Comparison of ENCODE assay signal across 18 mouse cellular contexts in the genomic region with DNA sequence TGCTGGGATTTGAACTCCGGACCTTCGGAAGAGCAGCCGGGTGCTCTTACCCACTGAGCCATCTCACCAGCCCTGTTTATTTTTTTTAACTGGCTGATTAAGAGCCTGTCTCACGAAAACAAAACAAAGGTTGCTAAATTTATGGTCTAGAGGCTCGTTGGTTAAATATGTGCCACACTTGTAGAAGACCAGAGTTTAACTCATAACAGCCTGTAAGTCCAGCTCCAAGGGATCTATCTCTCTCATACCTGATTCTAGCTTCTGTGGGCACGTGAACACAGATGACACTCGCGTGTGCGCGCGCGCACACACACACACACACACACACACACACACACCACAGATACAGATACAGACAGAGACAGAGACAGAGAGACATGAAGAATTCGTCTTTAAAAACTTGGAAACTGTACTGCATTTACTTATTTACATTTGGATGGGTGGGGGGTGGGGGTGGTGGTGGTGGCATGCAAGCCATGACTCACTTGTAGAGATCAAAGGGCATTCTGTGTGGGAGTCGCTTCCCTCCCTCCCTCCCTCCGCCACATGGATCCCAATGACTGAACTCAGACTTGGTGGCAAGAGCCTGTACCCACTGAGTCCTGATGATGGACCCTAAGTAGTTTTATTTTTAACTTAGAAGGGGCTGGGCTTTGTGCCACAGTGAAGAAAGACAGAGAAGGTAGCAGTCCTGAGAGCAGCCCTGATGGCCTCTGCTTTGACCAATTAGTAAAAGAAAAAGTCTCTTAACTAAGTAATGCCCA. TPM values are rescaled to one million over a fixed set of nuclear protein-coding genes. Genes with fewer than 3 reads are reported as not detected.
A peak's percentile ranks its signal among the peaks of the same experiment; 100 is the strongest.
DNase-seq lines count a peak whose midpoint lies in the region; ATAC-seq and TF ChIP-seq lines count a peak whose summit lies in the region.
"Had no signal": no experiment of that assay in that cellular context is flagged by ENCODE, and none has a peak within 500 bp of the region (broad histone marks: within the 10 kb centered on the region; RNA-seq: fewer than 3 reads in every experiment).

No protein-coding gene starts in this region.

- DNase-seq in forebrain, embryonic 10.5 days (ENCODE audit: extremely low spot score, low spot score), result no peak
- no peak for DNase-seq in forebrain, embryonic 14.5 days (ENCODE audit: low spot score)
- no peak for DNase-seq in liver, embryonic 11.5 days (ENCODE audit: low spot score)
- DNase-seq in liver, result no peak
- DNase-seq in kidney, postnatal 14 days, result peak; percentile 46
- DNase-seq in stomach, postnatal 0 days (ENCODE audit: low spot score), result peak; percentile 57
- DNase-seq in thymus, adult 2 months, result no peak
- DNase-seq in cerebellum, postnatal 4 days (ENCODE audit: low spot score in 2 of 2), result no peak
- DNase-seq: adrenal gland, postnatal 36 days; cerebellum, postnatal 10 days; forebrain, postnatal 0 days; gastrocnemius, postnatal 10 days had no signal

- H3K4me2 ChIP-seq in forebrain, embryonic 14.5 days (ENCODE audit: low read length), result no peak overlapping the region
- H3K4me2 ChIP-seq in liver, embryonic 11.5 days, result no peak overlapping the region
- H3K4me2 ChIP-seq in stomach, postnatal 0 days (replicated peaks; ENCODE audit: low read depth), result no peak overlapping the region
- H3K4me2 ChIP-seq: heart, embryonic 11.5 days; hindbrain, embryonic 13.5 days; liver, embryonic 15.5 days; midbrain, embryonic 12.5 days had no signal

- no peaks in the 10 kb centered on the region for H3K9me3 ChIP-seq in forebrain, embryonic 10.5 days
- no peaks in the 10 kb centered on the region for H3K9me3 ChIP-seq in forebrain, embryonic 14.5 days (replicated peaks; ENCODE audit: control insufficient read depth, low read length)
- no peaks in the 10 kb centered on the region for H3K9me3 ChIP-seq in liver, embryonic 11.5 days (ENCODE audit: control insufficient read depth, low read length)
- no peaks in the 10 kb centered on the region for H3K9me3 ChIP-seq in stomach, postnatal 0 days (ENCODE audit: control insufficient read depth, low read length)
- H3K9me3 ChIP-seq: hindbrain, embryonic 13.5 days; liver, embryonic 15.5 days; midbrain, embryonic 12.5 days had no signal

- no peak for TF ChIP-seq CTCF in stomach, postnatal 0 days (IDR thresholded peaks at IDR 0.05; ENCODE audit: low read depth)
- TF ChIP-seq CTCF in thymus, adult 2 months (IDR thresholded peaks at IDR 0.05; ENCODE audit: borderline replicate concordance, control insufficient read depth, extremely low read depth, insufficient read depth, low read length, poor library complexity), result no peak

- H3K27me3 ChIP-seq in forebrain, embryonic 10.5 days (ENCODE audit: poor library complexity, severe bottlenecking), result no peaks in the 10 kb centered on the region
- no peaks in the 10 kb centered on the region for H3K27me3 ChIP-seq in forebrain, embryonic 14.5 days (replicated peaks; ENCODE audit: control insufficient read depth, insufficient read depth, low read length)
- no peaks in the 10 kb centered on the region for H3K27me3 ChIP-seq in liver, embryonic 11.5 days (replicated peaks; ENCODE audit: control insufficient read depth, insufficient read depth, low read length)
- H3K27me3 ChIP-seq in stomach, postnatal 0 days (ENCODE audit: control insufficient read depth, insufficient read depth, low read length), result no peaks in the 10 kb centered on the region
- H3K27me3 ChIP-seq in thymus, adult 2 months (ENCODE audit: control insufficient read depth, insufficient read depth, low read length), result no peaks in the 10 kb centered on the region
- H3K27me3 ChIP-seq: hindbrain, embryonic 13.5 days; liver, embryonic 15.5 days; midbrain, embryonic 12.5 days had no signal

- WGBS in forebrain, embryonic 10.5 days, result 91% methylated on average over 15 of the region's 15 CpGs
- WGBS in forebrain, embryonic 14.5 days, result 90% methylated on average over 15 of the region's 15 CpGs
- WGBS in liver, embryonic 11.5 days, result 79% methylated on average over 15 of the region's 15 CpGs
- WGBS in stomach, postnatal 0 days, result 70% methylated on average over 15 of the region's 15 CpGs
- 91% methylated on average over 15 of the region's 15 CpGs for WGBS in thymus, adult 2 months

- TF ChIP-seq EP300 in stomach, postnatal 0 days (optimal IDR thresholded peaks at IDR 0.05), result no peak

- no peak for ATAC-seq in forebrain, embryonic 14.5 days
- ATAC-seq in liver, embryonic 11.5 days (replicated peaks; ENCODE audit: low FRiP score), result no peak
- ATAC-seq in stomach, postnatal 0 days (ENCODE audit: low FRiP score, low TSS enrichment), result peak; percentile 51; the same call in 1 of the 2 replicates
- ATAC-seq: forebrain, postnatal 0 days had no signal

- no peak overlapping the region for H3K4me3 ChIP-seq in forebrain, embryonic 10.5 days
- H3K4me3 ChIP-seq in forebrain, embryonic 14.5 days (ENCODE audit: low read depth, low read length), result no peak overlapping the region
- H3K4me3 ChIP-seq in liver, embryonic 11.5 days (ENCODE audit: low read depth, low read length), result no peak overlapping the region
- H3K4me3 ChIP-seq in stomach, postnatal 0 days (ENCODE audit: low read depth, low read length), result no peak overlapping the region
- no peak overlapping the region for H3K4me3 ChIP-seq in thymus, adult 2 months (ENCODE audit: control insufficient read depth, insufficient read depth, low read length)
- H3K4me3 ChIP-seq: erythroblast, embryonic 14.5 days; hindbrain, embryonic 13.5 days; liver, embryonic 15.5 days; midbrain, embryonic 12.5 days had no signal

- H3K36me3 ChIP-seq in forebrain, embryonic 10.5 days (replicated peaks), result no peaks in the 10 kb centered on the region
- H3K36me3 ChIP-seq in forebrain, embryonic 14.5 days (ENCODE audit: control insufficient read depth, insufficient read depth, low read length), result no peaks in the 10 kb centered on the region
- H3K36me3 ChIP-seq in liver, embryonic 11.5 days (ENCODE audit: control insufficient read depth, insufficient read depth, low read length), result no peaks in the 10 kb centered on the region
- H3K36me3 ChIP-seq in stomach, postnatal 0 days (ENCODE audit: control insufficient read depth, insufficient read depth, low read length), result no peaks in the 10 kb centered on the region
- no peaks in the 10 kb centered on the region for H3K36me3 ChIP-seq in thymus, adult 2 months (ENCODE audit: control insufficient read depth, insufficient read depth, low read length)
- H3K36me3 ChIP-seq: hindbrain, embryonic 13.5 days; liver, embryonic 15.5 days; midbrain, embryonic 12.5 days had no signal

- TF ChIP-seq POLR2A in thymus, adult 2 months (IDR thresholded peaks at IDR 0.05; ENCODE audit: control insufficient read depth, extremely low read depth, insufficient read depth, low read length, poor library complexity), result no peak

- H3K4me1 ChIP-seq in forebrain, embryonic 10.5 days, result peaks cover 52% of the 10 kb centered on the region
- no peaks in the 10 kb centered on the region for H3K4me1 ChIP-seq in forebrain, embryonic 14.5 days (ENCODE audit: control insufficient read depth, insufficient read depth, low read length)
- peaks cover 30% of the 10 kb centered on the region for H3K4me1 ChIP-seq in liver, embryonic 11.5 days (replicated peaks; ENCODE audit: control insufficient read depth, insufficient read depth, low read length)
- H3K4me1 ChIP-seq in stomach, postnatal 0 days (replicated peaks; ENCODE audit: control insufficient read depth, insufficient read depth), result no peaks in the 10 kb centered on the region; the same call in 1 of the 2 replicates
- peaks cover 2% of the 10 kb centered on the region for H3K4me1 ChIP-seq in thymus, adult 2 months (replicated peaks; ENCODE audit: control insufficient read depth, insufficient read depth, low read length)

- no peak overlapping the region for H3K9ac ChIP-seq in forebrain, embryonic 14.5 days (ENCODE audit: low read length)
- H3K9ac ChIP-seq in liver, embryonic 11.5 days (ENCODE audit: low read depth, low read length), result no peak overlapping the region
- no peak overlapping the region for H3K9ac ChIP-seq in stomach, postnatal 0 days (ENCODE audit: low read length)
- H3K9ac ChIP-seq: forebrain, postnatal 0 days; hindbrain, embryonic 13.5 days; liver, embryonic 15.5 days; midbrain, embryonic 12.5 days had no signal

- 0 out of 2 replicates have a peak overlapping the region, but pooled peaks have one; percentile 25 for H3K27ac ChIP-seq in forebrain, embryonic 10.5 days
- H3K27ac ChIP-seq in forebrain, embryonic 14.5 days (ENCODE audit: low read depth, low read length), result no peak overlapping the region
- peak overlapping the region; percentile 54; the same call in 1 of the 2 replicates for H3K27ac ChIP-seq in liver, embryonic 11.5 days (ENCODE audit: low read depth, low read length)
- no peak overlapping the region for H3K27ac ChIP-seq in stomach, postnatal 0 days (replicated peaks)
- no peak overlapping the region for H3K27ac ChIP-seq in thymus, adult 2 months (ENCODE audit: control insufficient read depth, insufficient read depth, low read length)
- H3K27ac ChIP-seq: hindbrain, embryonic 13.5 days; macrophage; midbrain, embryonic 12.5 days had no signal

RNA-seq across cellular contexts. Expression of a gene that starts 23.4 kb away (rescaled TPM):
- polyA plus RNA-seq in forebrain, embryonic 10.5 days (2016; fragmentation: Nextera tagmentation; extraction: Ambion mirVana), result 45.4 and 47.2 TPM in 2 replicates
- 41.5 and 44.5 TPM in 2 replicates for polyA plus RNA-seq in forebrain, embryonic 14.5 days (2014; fragmentation: Nextera tagmentation; extraction: Ambion mirVana)
- polyA plus RNA-seq in liver, embryonic 11.5 days (2014; fragmentation: Nextera tagmentation; extraction: Ambion mirVana), result 53.8 and 54.2 TPM in 2 replicates
- polyA plus RNA-seq in stomach, postnatal 0 days (2015; fragmentation: Nextera tagmentation; extraction: Ambion mirVana), result 26.1 and 26.6 TPM in 2 replicates
- polyA plus RNA-seq in thymus, adult 2 months (2012; rRNA removed), result 6.7 and 6.8 TPM in 2 replicates

RNA-seq across cellular contexts. Expression of a gene that starts 42.2 kb away (rescaled TPM):
- polyA plus RNA-seq in forebrain, embryonic 10.5 days (2016; fragmentation: Nextera tagmentation; extraction: Ambion mirVana), result not detected in 2 replicates
- polyA plus RNA-seq in forebrain, embryonic 14.5 days (2014; fragmentation: Nextera tagmentation; extraction: Ambion mirVana), result 7.2 TPM in 1 of 2 replicates, not detected in the other
- polyA plus RNA-seq in liver, embryonic 11.5 days (2014; fragmentation: Nextera tagmentation; extraction: Ambion mirVana), result 3.3 TPM in 1 of 2 replicates, not detected in the other
- polyA plus RNA-seq in stomach, postnatal 0 days (2015; fragmentation: Nextera tagmentation; extraction: Ambion mirVana), result not detected in 2 replicates
- not detected in 2 replicates for polyA plus RNA-seq in thymus, adult 2 months (2012; rRNA removed)
- polyA plus RNA-seq: erythroblast, embryonic 14.5 days; forebrain, postnatal 0 days; hindbrain, embryonic 13.5 days; liver, embryonic 15.5 days; macrophage; midbrain, embryonic 12.5 days had no signal

Comparison
In these comparisons a context has a peak if more than half of its experiments do, and no peak if none do; other contexts are left out.
1. H3K27ac ChIP-seq: peak in forebrain, embryonic 10.5 days (single experiment) and liver, embryonic 11.5 days (single experiment); none in forebrain, embryonic 14.5 days (single experiment), stomach, postnatal 0 days (single experiment) and thymus, adult 2 months (single experiment).
2. DNase-seq: peak in kidney, postnatal 14 days (single experiment) and stomach, postnatal 0 days (single experiment); none in forebrain, embryonic 10.5 days (single experiment), forebrain, embryonic 14.5 days (single experiment), liver, embryonic 11.5 days (single experiment), liver (single experiment), thymus, adult 2 months (single experiment) and cerebellum, postnatal 4 days (0 of 2).